Mouse (Mus musculus) forebrain, postnatal 0 days (tissue): ENCODE results near the gene Egln2. TPM values are rescaled to one million over a fixed set of nuclear protein-coding genes. Genes with fewer than 3 reads are reported as not detected.

Experiments used
- ATAC-seq: fragments of 200-750 bp; cut with Nextera tagmentation; 2 replicates; pipeline ENCODE4 v1.8.0; 2017; ENCODE audit warnings: mild to moderate bottlenecking, moderate library complexity
- DNase-seq: peaks from one replicate; pipeline ENCODE4 v3.0.0-alpha.2; 2015
- H3K27ac ChIP-seq: fragments of 300-500 bp; sonication (generic); 2 replicates; pipeline ENCODE4 v1.5.1; 2014; ENCODE audit warnings: low read depth, mild to moderate bottlenecking, antibody characterized with exemption, low read length, moderate library complexity, mixed read lengths
- H3K27me3 ChIP-seq: fragments of 300-500 bp; sonication (generic); 2 replicates; pipeline ENCODE4 v1.6.1; 2014; ENCODE audit warnings: mild to moderate bottlenecking, low read length, mixed read lengths; ENCODE audit not compliant: insufficient read depth
- H3K36me3 ChIP-seq: fragments of 300-500 bp; sonication (generic); 2 replicates; pipeline ENCODE4 v1.6.1; 2014; ENCODE audit warnings: mild to moderate bottlenecking, moderate library complexity; ENCODE audit not compliant: insufficient read depth
- H3K4me1 ChIP-seq: fragments of 300-500 bp; sonication (generic); 2 replicates; pipeline ENCODE4 v1.6.1; 2014; ENCODE audit warnings: antibody characterized with exemption; ENCODE audit not compliant: insufficient read depth
- H3K4me2 ChIP-seq: fragments of 300-500 bp; sonication (generic); 2 replicates; pipeline ENCODE4 v1.6.1; 2014; ENCODE audit warnings: low read depth, mild to moderate bottlenecking, moderate library complexity
- H3K4me3 ChIP-seq: fragments of 300-500 bp; sonication (generic); 2 replicates; pipeline ENCODE4 v1.5.1; 2014; ENCODE audit warnings: low read depth, low read length, mixed read lengths
- H3K9ac ChIP-seq: fragments of 300-500 bp; sonication (generic); 2 replicates; pipeline ENCODE4 v1.6.1; 2014; ENCODE audit warnings: mild to moderate bottlenecking
- H3K9me3 ChIP-seq: fragments of 300-500 bp; sonication (generic); 2 replicates; pipeline ENCODE4 v1.6.1; 2016; ENCODE audit warnings: low read length
- CTCF ChIP-seq: sonication (generic); IDR thresholded peaks from 2 replicates; pipeline ENCODE4 v1.5.1; 2016; ENCODE audit warnings: antibody characterized with exemption, control low read depth, low read depth
- WGBS: fragments of 180-500 bp; shearing (Covaris S2); extraction: QIAGEN DNeasy Blood & Tissue Kit; methylation state at CpG from one replicate; pipeline ENCODE4 v1.1.7; 2014; 5-methylcytosine and 5-hydroxymethylcytosine counted together
- polyA plus RNA-seq: library from polyadenylated mRNA; unstranded; fragments of >200 nt; fragmentation: Nextera tagmentation; extraction: Ambion mirVana; gene quantifications from 2 replicates; pipeline ENCODE4 v1.2.1, GENCODE M21; 2015
- total RNA-seq: library from RNA; depleted of rRNA; stranded (reverse); fragments of >200 nt; gene quantifications from 2 replicates; pipeline ENCODE4 v1.2.3, GENCODE M21; 2014

Gene Egln2
- total and polyA plus RNA-seq, 2 experiments from 2014 or later = 88.3 to 112 TPM

DNA sequence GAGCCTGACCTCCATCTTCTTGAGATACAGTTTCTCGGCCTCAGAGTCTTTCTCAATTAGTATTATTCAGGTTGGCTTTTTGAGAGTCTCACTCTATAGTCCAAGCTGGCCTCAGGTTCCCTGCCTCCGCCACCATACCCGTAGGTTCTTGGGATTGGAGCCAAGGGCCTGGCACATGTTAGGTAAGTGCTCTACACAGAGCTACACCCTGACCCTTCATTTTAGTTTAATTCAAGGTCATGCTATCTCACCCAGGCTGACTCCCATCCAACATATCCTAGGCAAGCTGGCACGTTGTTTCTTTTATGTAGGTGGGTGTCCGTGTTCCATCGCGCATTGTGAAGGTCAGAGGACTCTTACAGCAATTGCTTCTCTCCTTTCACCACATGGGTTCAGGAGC is 8.3 kb upstream of the Egln2 start:
- Histone ChIP-seq H3K27me3 (no peaks in the 10 kb centered on the region), H3K4me2 (no peak overlapping the region), H3K36me3 (peaks cover 38% of the 10 kb centered on the region), H3K4me3 (no peak overlapping the region), H3K9me3 (no peaks in the 10 kb centered on the region), H3K27ac (no peak overlapping the region), H3K4me1 (peaks cover 4% of the 10 kb centered on the region; the same call in 1 of the 2 replicates), H3K9ac (no peak overlapping the region)
- no peak for ATAC-seq
- no peak for TF ChIP-seq CTCF
- 94% methylated on average over 7 of the region's 7 CpGs for WGBS
- no peak for DNase-seq

DNA sequence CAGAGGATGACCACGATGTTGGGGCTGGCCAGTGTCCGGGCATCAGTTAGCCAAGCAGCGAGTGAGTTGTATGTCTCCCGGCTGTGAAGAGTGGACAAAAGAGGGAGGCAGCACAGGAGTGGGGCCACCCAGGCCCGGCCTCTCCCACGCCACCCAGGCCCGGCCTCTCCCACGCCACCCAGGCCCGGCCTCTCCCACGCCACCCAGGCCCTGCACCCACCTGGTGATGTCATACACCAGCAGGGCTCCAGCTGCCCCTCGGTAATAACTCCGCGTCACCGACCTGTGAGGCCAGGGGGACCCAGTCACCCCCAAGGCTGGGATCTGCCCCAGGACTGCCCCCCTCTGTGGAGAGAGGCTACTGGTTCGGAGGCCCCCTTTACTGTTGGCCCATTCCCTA is 7.9 kb upstream of the Egln2 start:
- Histone ChIP-seq H3K27me3 (no peaks in the 10 kb centered on the region), H3K36me3 (peaks cover 38% of the 10 kb centered on the region), H3K4me2 (no peak overlapping the region), H3K9ac (no peak overlapping the region), H3K4me1 (peaks cover 4% of the 10 kb centered on the region; the same call in 1 of the 2 replicates), H3K4me3 (no peak overlapping the region), H3K9me3 (no peaks in the 10 kb centered on the region), H3K27ac (no peak overlapping the region)
- WGBS = 96% methylated on average over 15 of the region's 15 CpGs
- no peak for TF ChIP-seq CTCF
- DNase-seq (no peak), ATAC-seq (no peak)

DNA sequence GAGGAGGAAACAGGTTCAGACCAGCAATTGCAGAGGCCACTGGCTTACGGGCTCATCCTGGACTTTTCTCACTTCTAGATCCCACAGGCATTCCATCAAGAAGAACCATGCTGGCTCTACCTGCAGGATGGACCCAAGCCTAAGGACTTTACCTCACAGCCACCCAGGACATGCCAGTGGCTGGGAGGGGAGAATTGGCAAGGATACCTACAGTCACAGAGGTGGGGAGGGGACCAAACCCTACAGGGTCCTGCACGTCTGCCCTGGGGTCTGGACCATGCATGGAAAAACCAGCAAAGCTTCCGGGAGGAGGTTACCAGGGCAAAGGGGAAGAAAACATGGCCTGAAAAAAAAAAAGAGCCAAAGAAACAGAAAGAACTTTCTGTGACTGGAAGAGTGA is 4.4 kb upstream of the Egln2 start:
- Histone ChIP-seq H3K27ac (no peak overlapping the region), H3K9me3 (no peaks in the 10 kb centered on the region), H3K9ac (no peak overlapping the region), H3K4me3 (no peak overlapping the region), H3K27me3 (no peaks in the 10 kb centered on the region), H3K4me2 (no peak overlapping the region), H3K4me1 (no peaks in the 10 kb centered on the region; the same call in 1 of the 2 replicates), H3K36me3 (peaks cover 38% of the 10 kb centered on the region)
- ATAC-seq = no peak
- no peak for DNase-seq
- TF ChIP-seq CTCF = no peak
- WGBS = 88% methylated on average over 3 of the region's 3 CpGs

DNA sequence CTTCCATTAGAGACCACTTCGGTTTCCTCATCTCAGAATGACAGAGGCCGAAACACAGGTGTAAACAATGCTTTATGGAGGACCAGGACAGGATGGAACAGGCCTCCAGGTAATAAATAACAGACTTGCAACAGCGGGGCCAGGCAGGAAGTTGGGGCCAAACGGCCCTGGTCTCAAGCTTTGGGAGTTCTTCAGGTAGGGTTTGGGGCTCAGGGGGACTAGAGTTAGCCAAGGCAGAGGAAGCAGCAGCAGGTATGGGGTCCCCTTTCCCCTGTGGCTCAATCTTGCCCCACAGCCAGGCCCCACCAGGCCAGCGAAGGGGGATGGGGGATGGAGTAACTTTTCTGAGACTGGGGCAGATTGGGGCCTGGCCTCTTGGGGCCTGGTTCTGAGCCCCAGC is 1.8 kb upstream of the Egln2 start:
- Histone ChIP-seq H3K36me3 (peaks cover 34% of the 10 kb centered on the region), H3K4me2 (no peak overlapping the region), H3K4me3 (no peak overlapping the region), H3K27ac (no peak overlapping the region), H3K9ac (no peak overlapping the region), H3K4me1 (peaks cover 16% of the 10 kb centered on the region), H3K9me3 (no peaks in the 10 kb centered on the region), H3K27me3 (no peaks in the 10 kb centered on the region)
- TF ChIP-seq CTCF = no peak
- ATAC-seq = no peak
- no peak for DNase-seq
- 95% methylated on average over 5 of the region's 5 CpGs for WGBS

DNA sequence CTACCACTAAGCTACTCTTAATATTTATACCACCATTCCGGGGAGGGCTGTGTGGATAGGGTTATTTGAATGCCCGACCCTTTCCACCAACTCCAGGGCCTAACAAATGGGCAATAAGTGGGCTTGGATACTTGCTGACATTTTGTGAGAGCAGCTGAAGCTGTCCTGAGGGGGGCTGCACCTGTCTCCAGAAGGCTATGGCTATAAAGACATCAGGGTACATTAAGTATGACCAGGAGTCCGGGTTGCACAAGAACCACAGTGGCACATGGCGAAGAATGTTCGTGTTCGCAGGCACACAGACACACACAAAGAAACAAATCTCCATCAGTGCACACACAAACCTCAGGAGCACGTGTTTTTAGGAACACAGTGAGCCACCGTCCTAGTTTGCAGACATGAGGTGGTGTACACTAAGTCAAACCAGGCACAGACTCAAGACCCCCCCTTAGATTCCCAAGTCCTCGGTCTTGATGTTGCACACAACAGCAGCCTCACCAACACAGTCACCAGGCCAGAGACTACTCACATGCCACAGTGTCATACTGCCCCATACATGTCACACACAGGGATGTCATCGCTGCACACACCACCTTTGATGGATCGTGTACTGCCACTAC is 983 bp upstream of the Egln2 start:
- 69% methylated on average over 11 of the region's 11 CpGs for WGBS
- no peak for ATAC-seq
- H3K27ac ChIP-seq = peak overlapping the region; percentile 97
- H3K36me3 ChIP-seq = peaks cover 26% of the 10 kb centered on the region
- no peak for TF ChIP-seq CTCF
- peaks cover 20% of the 10 kb centered on the region for H3K4me1 ChIP-seq
- H3K27me3 ChIP-seq = no peaks in the 10 kb centered on the region
- H3K9me3 ChIP-seq = no peaks in the 10 kb centered on the region
- H3K4me3 ChIP-seq = peak overlapping the region; percentile 90
- DNase-seq = no peak
- peak overlapping the region; percentile 92 for H3K9ac ChIP-seq
- H3K4me2 ChIP-seq = peak overlapping the region; percentile 75

DNA sequence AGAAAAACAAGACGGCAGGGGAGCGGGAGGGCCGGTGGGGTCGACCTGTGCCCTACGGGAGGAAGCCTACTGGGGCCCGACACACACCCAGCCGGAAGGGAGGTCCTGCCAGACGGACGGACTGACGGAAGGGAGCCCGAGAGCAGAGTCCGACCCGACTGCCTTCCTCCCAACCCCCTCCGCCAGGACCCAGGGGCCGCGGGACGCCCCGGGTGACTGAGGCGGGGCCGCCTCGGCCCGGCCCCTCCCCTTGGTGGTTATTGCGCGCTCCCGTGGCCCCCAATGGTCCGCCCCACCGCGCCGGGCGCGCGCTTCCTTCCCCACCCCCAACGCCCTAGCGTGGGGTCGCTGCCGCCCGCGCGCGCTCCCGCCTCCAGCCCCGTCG is 381 bp downstream of the Egln2 start:
- DNase-seq (peak; percentile 87), ATAC-seq (peak; percentile 69)
- H3K36me3 ChIP-seq = peaks cover 18% of the 10 kb centered on the region
- H3K9ac ChIP-seq = peak overlapping the region; percentile 92
- H3K27ac ChIP-seq = peak overlapping the region; percentile 97
- H3K4me3 ChIP-seq = peak overlapping the region; percentile 90
- no peak for TF ChIP-seq CTCF
- H3K4me1 ChIP-seq = peaks cover 24% of the 10 kb centered on the region
- no peaks in the 10 kb centered on the region for H3K27me3 ChIP-seq
- peak overlapping the region; percentile 75 for H3K4me2 ChIP-seq
- WGBS = under 1% methylated on average over 27 of the region's 43 CpGs
- no peaks in the 10 kb centered on the region for H3K9me3 ChIP-seq

DNA sequence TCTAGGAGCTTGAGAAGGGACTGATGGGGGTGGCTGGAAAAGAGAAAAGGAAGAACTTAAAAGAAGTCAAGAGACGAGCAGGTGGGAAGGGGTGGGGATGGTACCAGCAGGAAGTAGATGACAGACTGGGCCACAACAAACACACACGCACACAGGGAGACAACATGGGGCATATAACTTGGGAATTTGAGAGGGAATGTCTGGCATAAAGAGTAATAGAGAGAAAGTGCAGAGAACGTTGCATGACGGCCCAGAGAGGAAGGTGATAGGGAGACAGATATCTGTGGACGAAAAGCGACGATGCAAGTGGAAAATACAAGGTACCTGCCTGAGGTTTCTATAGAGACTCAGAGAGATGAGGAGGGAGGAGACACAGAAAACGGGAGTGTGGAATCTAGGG is 906 bp downstream of the Egln2 start:
- no peak for DNase-seq
- Histone ChIP-seq H3K27ac (peak overlapping the region; percentile 97), H3K9ac (peak overlapping the region; percentile 92), H3K36me3 (peaks cover 17% of the 10 kb centered on the region), H3K27me3 (no peaks in the 10 kb centered on the region), H3K4me1 (peaks cover 24% of the 10 kb centered on the region), H3K9me3 (no peaks in the 10 kb centered on the region), H3K4me2 (peak overlapping the region; percentile 75), H3K4me3 (peak overlapping the region; percentile 90)
- 2% methylated on average over 8 of the region's 8 CpGs for WGBS
- peak; percentile 5; the same call in 1 of the 2 replicates for ATAC-seq
- TF ChIP-seq CTCF = no peak
